Mouse (Mus musculus): ENCODE results near the gene Dnajb12.

DNA sequence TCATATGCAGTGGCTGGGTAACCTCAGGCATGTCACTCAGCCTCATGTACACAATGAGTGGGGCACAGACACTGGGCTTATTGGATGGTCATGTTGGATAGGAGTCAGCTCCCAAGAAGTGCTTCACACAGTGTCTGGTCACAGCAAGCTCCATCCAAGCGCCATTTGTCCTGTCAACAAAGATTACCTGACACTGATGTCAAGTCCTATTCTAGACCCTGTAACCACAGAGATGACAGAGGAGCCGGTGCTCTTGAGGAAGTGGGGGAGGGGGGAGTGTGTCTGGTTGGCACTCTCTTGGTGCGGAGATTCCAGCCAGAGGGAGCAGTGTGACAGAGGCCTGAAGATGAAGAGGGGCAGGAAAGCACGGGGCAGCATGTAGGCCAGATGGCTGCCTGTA, 21.6 kb downstream of the Dnajb12 start:
- no peak for TF ChIP-seq POLR2A (IDR thresholded peaks at IDR 0.05; ENCODE audit: control insufficient read depth, low read depth, low read length)
- no peak for TF ChIP-seq CTCF (IDR thresholded peaks at IDR 0.05; ENCODE audit: control insufficient read depth, insufficient read depth, insufficient replicate concordance, low read depth, low read length)
